Mouse (Mus musculus): ENCODE measurements around the gene Duxbl3.
"Not testable (repeated sequence)": the region's sequence is repeated elsewhere in the genome, so short reads cannot be mapped to it uniquely, and the experiment has no call there.

Duxbl3 gene

DNA sequence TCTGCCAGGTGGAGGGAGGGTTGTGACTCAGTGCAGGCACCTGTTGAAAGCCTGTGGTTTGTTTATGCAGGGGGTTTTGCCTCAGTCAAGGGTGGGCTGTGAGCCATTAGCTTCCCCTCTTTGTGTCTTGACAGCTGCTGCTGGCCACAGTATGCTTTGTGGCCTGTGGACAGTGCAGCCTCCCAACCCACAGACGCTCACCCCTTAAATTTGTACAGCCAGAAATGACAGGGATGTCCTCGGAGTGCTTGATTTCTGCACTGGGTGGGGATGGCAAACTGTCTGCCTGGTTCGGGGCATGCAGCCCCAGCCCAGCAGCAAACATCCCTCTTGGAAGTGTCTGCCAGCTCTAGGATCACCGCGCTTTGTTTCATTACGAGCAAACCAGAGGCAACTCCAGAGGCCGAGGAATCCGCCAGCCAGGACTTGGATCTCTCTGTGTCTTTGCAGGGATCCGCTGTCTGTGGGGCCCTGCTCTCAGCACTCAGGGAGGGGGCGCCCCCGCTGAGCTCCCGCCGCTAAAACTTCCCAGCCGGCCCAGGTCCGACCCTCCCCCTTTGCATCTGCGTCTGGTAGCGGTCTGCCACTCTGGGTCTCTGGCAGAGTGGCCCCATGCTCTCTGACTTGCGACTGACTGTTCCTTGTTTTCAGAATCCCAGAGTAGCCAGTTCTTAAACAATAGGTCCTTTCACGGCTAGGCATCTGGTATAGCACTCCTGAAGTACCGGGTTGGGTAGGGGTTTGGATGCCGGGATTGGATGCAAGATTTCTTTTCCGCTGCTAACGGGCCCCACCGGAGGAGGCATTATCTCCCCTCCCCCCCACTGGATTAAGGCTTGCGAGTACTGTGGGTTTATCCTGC lies at the start of gene Duxbl3:
TSS of gene Duxbl3 (plus strand) at position 207 of the 862 bp plus-strand sequence.
- DNase-seq (ENCODE audit: low spot score), result not testable (repeated sequence)

- DNase-seq (ENCODE audit: low spot score), result not testable (repeated sequence)
These were observed 41.3 kb upstream of the Duxbl3 start for GRCm38 (mm10) chr14:26216233-26217000.

- DNase-seq (ENCODE audit: low spot score), result not testable (repeated sequence)
These were observed 20.6 kb upstream of the Duxbl3 start for GRCm38 (mm10) chr14:26237183-26237582.

GRCm38 (mm10) chr14:26258729-26259128 lies 967 bp downstream of the Duxbl3 start:
- not testable (repeated sequence) for DNase-seq (ENCODE audit: low spot score)

DNA sequence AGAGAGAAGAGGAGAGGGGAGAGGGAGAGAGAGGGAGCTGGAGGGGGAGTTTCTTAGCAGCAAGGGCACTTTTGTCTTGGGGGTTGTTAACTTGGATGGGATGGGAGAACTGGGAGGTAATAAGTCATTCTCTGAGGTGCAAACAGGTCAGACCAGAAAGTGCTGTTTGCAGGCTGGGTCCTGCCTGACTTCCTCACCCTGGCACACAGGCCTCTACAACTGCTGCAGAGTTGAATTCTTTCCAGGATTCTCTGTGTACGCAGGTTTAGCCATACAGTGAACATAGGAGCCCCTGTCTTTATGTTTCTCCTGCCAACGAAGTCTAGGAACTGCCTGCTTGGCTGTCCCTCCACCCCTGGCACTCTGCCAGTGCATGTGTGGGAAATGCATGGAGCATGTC lies 29.0 kb downstream of the Duxbl3 start:
- not testable (repeated sequence) for DNase-seq (ENCODE audit: low spot score)

GRCm38 (mm10) chr14:26293859-26294258 lies 36.1 kb downstream of the Duxbl3 start:
- no peak for DNase-seq (ENCODE audit: low spot score)

GRCm38 (mm10) chr14:26297055-26297454 lies 39.3 kb downstream of the Duxbl3 start:
- DNase-seq (ENCODE audit: low spot score), result no peak

- no peak for DNase-seq (ENCODE audit: low spot score)
These were observed 39.7 kb downstream of the Duxbl3 start for GRCm38 (mm10) chr14:26297484-26297883.

DNA sequence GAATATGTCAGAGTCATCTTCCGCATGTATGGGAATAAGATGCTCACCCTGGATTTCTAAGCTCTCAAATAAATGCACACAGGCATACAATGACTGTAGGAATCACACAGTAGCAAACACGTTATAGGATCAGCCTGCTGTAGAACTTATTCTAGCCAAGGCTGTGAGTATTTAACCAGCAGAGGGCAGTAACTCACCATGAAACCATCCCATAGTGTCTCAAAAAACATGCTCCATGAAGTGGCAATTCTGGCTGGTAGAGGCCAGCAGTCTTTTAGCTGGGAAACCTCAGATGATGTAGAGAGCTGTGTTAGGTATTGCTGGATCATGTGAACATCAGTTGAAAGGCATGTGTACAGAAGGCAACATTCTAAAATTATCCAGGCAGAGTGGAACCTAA lies 45.3 kb downstream of the Duxbl3 start:
- peak; percentile 82 for DNase-seq (ENCODE audit: low spot score)

DNA sequence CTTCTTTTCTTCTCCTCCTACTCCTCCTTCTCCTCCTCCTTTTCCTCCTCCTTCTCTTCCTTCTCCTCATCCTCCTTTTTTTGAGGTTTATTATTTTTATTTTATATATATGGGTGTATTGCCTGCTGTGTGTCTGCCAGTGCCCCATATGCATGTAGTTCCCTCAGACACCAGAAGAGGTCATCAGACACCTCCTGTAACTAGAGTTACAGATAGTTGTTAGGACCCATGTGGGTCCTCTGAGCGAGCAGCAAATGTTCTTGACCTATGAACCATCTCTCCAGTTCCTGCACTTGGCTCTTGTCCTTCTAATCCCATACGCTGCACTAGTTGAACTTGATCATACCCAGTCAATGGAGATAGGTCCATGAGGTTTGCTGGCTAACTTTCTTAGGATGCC lies 48.3 kb downstream of the Duxbl3 start:
- peak; percentile 80 for DNase-seq (ENCODE audit: low spot score)

GRCm38 (mm10) chr14:26308813-26309212 lies 51.1 kb downstream of the Duxbl3 start:
- DNase-seq (ENCODE audit: low spot score), result no peak

GRCm38 (mm10) chr14:26309511-26309910 lies 51.7 kb downstream of the Duxbl3 start:
- no peak for DNase-seq (ENCODE audit: low spot score)

DNA sequence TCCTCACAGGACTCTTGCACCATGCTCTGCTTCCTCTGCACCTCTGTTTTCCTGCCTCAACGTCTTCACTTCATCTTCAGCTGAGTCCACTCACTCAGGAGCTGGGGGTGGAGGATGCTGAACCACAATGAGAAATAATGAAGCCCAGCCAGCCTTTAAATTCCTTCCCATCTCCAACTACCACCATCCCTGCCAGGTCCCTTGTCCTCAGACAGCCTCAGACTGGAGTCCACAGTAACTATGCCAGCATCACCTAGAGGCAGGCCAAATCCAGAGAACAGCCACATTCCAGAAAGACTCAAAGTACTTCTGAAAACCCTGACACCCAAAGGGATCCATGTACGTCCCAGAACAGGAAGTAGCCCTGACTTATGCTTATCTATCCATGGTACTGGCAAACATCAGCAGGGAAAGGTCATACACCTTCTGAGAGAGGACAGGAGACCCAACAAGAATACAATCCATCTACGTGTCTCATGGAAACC lies 58.5 kb downstream of the Duxbl3 start:
- no peak for DNase-seq (ENCODE audit: low spot score)

Measured in embryo, embryonic 10 days (tissue).